ENCODE assay signal across 15 mouse cellular contexts in the genomic region with DNA sequence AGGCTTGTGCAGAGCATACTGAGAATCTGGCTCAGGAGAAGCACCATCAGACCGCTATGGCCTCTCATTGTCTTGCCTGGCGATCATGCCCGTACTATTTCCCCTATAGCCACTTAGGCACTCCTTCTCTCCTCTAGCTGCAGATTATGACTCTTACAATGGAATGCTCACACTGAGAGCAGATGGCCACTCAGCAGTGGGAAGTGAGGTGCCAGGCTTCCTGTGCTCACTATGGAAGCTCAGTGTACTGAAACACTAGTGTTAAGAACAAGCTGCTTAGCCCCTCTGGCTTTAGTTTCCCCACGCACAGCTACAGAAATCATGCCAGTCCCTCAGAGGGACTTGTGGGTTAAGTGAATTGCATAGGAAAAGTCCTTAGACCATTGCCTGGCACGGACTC. TPM values are rescaled to one million over a fixed set of nuclear protein-coding genes. Genes with fewer than 3 reads are reported as not detected.
DNase-seq lines count a peak whose midpoint lies in the region; ATAC-seq and TF ChIP-seq lines count a peak whose summit lies in the region.
"Had no signal": no experiment of that assay in that cellular context is flagged by ENCODE, and none has a peak within 500 bp of the region (broad histone marks: within the 10 kb centered on the region; RNA-seq: fewer than 3 reads in every experiment).

No protein-coding gene starts in this region.

- ATAC-seq in heart, embryonic 11.5 days (replicated peaks; ENCODE audit: insufficient number of reproducible peaks, low FRiP score, low TSS enrichment): no peak
- ATAC-seq in midbrain, postnatal 0 days (ENCODE audit: low FRiP score): no peak
- no peak for ATAC-seq in midbrain, embryonic 15.5 days (replicated peaks)

- H3K4me3 ChIP-seq in heart, embryonic 10.5 days: no peak overlapping the region
- no peak overlapping the region for H3K4me3 ChIP-seq in heart, embryonic 11.5 days (ENCODE audit: low read depth, low read length)
- H3K4me3 ChIP-seq in midbrain, postnatal 0 days (ENCODE audit: low read depth, low read length): no peak overlapping the region
- H3K4me3 ChIP-seq in midbrain, embryonic 15.5 days: no peak overlapping the region
- H3K4me3 ChIP-seq: erythroblast, embryonic 14.5 days; liver, embryonic 15.5 days; stomach, embryonic 15.5 days had no signal

- H3K9ac ChIP-seq in heart, embryonic 11.5 days (ENCODE audit: low read depth, low read length): no peak overlapping the region
- no peak overlapping the region for H3K9ac ChIP-seq in midbrain, postnatal 0 days (replicated peaks; ENCODE audit: low read length, poor library complexity, severe bottlenecking)
- H3K9ac ChIP-seq in midbrain, embryonic 15.5 days: no peak overlapping the region
- H3K9ac ChIP-seq: hindbrain, embryonic 14.5 days; liver, embryonic 15.5 days; stomach, embryonic 15.5 days had no signal

- H3K4me2 ChIP-seq in heart, embryonic 11.5 days: no peak overlapping the region
- no peak overlapping the region for H3K4me2 ChIP-seq in midbrain, postnatal 0 days (ENCODE audit: low read depth, low read length, poor library complexity, severe bottlenecking)
- no peak overlapping the region for H3K4me2 ChIP-seq in midbrain, embryonic 15.5 days
- H3K4me2 ChIP-seq: hindbrain, embryonic 14.5 days; liver, embryonic 15.5 days; stomach, embryonic 15.5 days had no signal

- H3K4me1 ChIP-seq in heart, embryonic 10.5 days: peaks cover 10% of the 10 kb centered on the region; the same call in 1 of the 2 replicates
- H3K4me1 ChIP-seq in heart, embryonic 11.5 days (ENCODE audit: control insufficient read depth, insufficient read depth, low read length): peaks cover 7% of the 10 kb centered on the region
- peaks cover 6% of the 10 kb centered on the region; the same call in 1 of the 2 replicates for H3K4me1 ChIP-seq in midbrain, postnatal 0 days (ENCODE audit: insufficient read depth, low read length)
- H3K4me1 ChIP-seq in midbrain, embryonic 15.5 days: peaks cover 8% of the 10 kb centered on the region

- no peak for TF ChIP-seq CTCF in midbrain, postnatal 0 days (IDR thresholded peaks at IDR 0.05)

- H3K36me3 ChIP-seq in heart, embryonic 10.5 days: no peaks in the 10 kb centered on the region
- no peaks in the 10 kb centered on the region for H3K36me3 ChIP-seq in heart, embryonic 11.5 days (ENCODE audit: control insufficient read depth, insufficient read depth, low read length)
- H3K36me3 ChIP-seq in midbrain, postnatal 0 days (ENCODE audit: insufficient read depth, low read length): no peaks in the 10 kb centered on the region
- no peaks in the 10 kb centered on the region for H3K36me3 ChIP-seq in midbrain, embryonic 15.5 days (replicated peaks)
- H3K36me3 ChIP-seq: G1E; liver, embryonic 15.5 days; stomach, embryonic 15.5 days had no signal

- DNase-seq in heart, embryonic 10.5 days (ENCODE audit: low spot score): no peak
- DNase-seq in midbrain, postnatal 0 days (ENCODE audit: low spot score): peak; percentile 67
- peak; percentile 98 for DNase-seq in cerebellum, adult 9-10 months
- peak; percentile 34 to 43 for DNase-seq in layer of hippocampus, postnatal 10 days (ENCODE audit: low spot score in 2 of 2)
- no peak for DNase-seq in adrenal gland, adult 2 months
- no peak for DNase-seq in embryo, embryonic 9.5 days (ENCODE audit: extremely low spot score)
- DNase-seq: embryo, embryonic 11 days; kidney, adult 9 months had no signal

- 0 out of 2 replicates have a peak overlapping the region, but pooled peaks have one; percentile 31 for H3K27ac ChIP-seq in heart, embryonic 10.5 days
- H3K27ac ChIP-seq in heart, embryonic 11.5 days (ENCODE audit: low read depth, low read length): no peak overlapping the region
- no peak overlapping the region; the same call in 1 of the 2 replicates for H3K27ac ChIP-seq in midbrain, postnatal 0 days (ENCODE audit: low read depth, low read length)
- H3K27ac ChIP-seq in midbrain, embryonic 15.5 days: no peak overlapping the region
- H3K27ac ChIP-seq: hindbrain, embryonic 14.5 days; liver, embryonic 15.5 days; stomach, embryonic 15.5 days had no signal

- 75% methylated on average over 5 of the region's 5 CpGs for WGBS in heart, embryonic 10.5 days
- WGBS in heart, embryonic 11.5 days (ENCODE audit: insufficient replicate concordance): 73% methylated on average over 5 of the region's 5 CpGs
- WGBS in midbrain, postnatal 0 days: 71% methylated on average over 5 of the region's 5 CpGs
- WGBS in midbrain, embryonic 15.5 days: 75% methylated on average over 5 of the region's 5 CpGs

- H3K9me3 ChIP-seq in heart, embryonic 10.5 days: 0 out of 2 replicates have a peak, but pooled peaks cover 2% of the 10 kb centered on the region
- no peaks in the 10 kb centered on the region for H3K9me3 ChIP-seq in heart, embryonic 11.5 days (replicated peaks; ENCODE audit: control insufficient read depth, low read length)
- H3K9me3 ChIP-seq in midbrain, postnatal 0 days (ENCODE audit: low read length): no peaks in the 10 kb centered on the region
- no peaks in the 10 kb centered on the region for H3K9me3 ChIP-seq in midbrain, embryonic 15.5 days
- H3K9me3 ChIP-seq: liver, embryonic 15.5 days; stomach, embryonic 15.5 days had no signal

- no peaks in the 10 kb centered on the region for H3K27me3 ChIP-seq in heart, embryonic 10.5 days (ENCODE audit: insufficient read depth, poor library complexity, severe bottlenecking)
- H3K27me3 ChIP-seq in heart, embryonic 11.5 days (ENCODE audit: control insufficient read depth, insufficient read depth, low read length): no peaks in the 10 kb centered on the region
- H3K27me3 ChIP-seq in midbrain, postnatal 0 days (ENCODE audit: insufficient read depth, low read length): no peaks in the 10 kb centered on the region
- no peaks in the 10 kb centered on the region for H3K27me3 ChIP-seq in midbrain, embryonic 15.5 days (replicated peaks)
- H3K27me3 ChIP-seq: stomach, embryonic 15.5 days had no signal

RNA-seq across cellular contexts. Expression of gene Lpp, which starts 2.7 kb away (rescaled TPM):
- 65.1 and 67.2 TPM in 2 replicates for polyA plus RNA-seq in heart, embryonic 10.5 days (2016; fragmentation: Nextera tagmentation; extraction: Ambion mirVana)
- polyA plus RNA-seq in heart, embryonic 11.5 days (2014; fragmentation: Nextera tagmentation; extraction: Ambion mirVana): 52.5 and 59.2 TPM in 2 replicates
- 11.8 and 15.9 TPM in 2 replicates for total RNA-seq in midbrain, postnatal 0 days (2014; rRNA removed)
- 5.9 and 7.9 TPM in 2 replicates for polyA plus RNA-seq in midbrain, postnatal 0 days (2015; fragmentation: Nextera tagmentation; extraction: Ambion mirVana)
- polyA plus RNA-seq in midbrain, embryonic 15.5 days (2015; fragmentation: Nextera tagmentation; extraction: Ambion mirVana): 10.4 and 12.2 TPM in 2 replicates
- total RNA-seq in layer of hippocampus, postnatal 10 days (2021): 10 to 100 TPM; 10.9 to 11.2 TPM
- 10 to 100 TPM; 35.1 to 94.8 TPM for total RNA-seq in adrenal gland, adult 2 months (2021)
- 15.0 and 32.3 TPM in 2 replicates for polyA plus RNA-seq in adrenal gland, adult 2 months (2012; rRNA removed)
- polyA plus RNA-seq: erythroblast, embryonic 14.5 days; G1E had no signal

Comparison
In these comparisons a context has a peak if more than half of its experiments do, and no peak if none do; other contexts are left out.
1. DNase-seq: peak in midbrain, postnatal 0 days (single experiment), cerebellum, adult 9-10 months (single experiment) and layer of hippocampus, postnatal 10 days (2 of 2); none in heart, embryonic 10.5 days (single experiment), adrenal gland, adult 2 months (single experiment) and embryo, embryonic 9.5 days (single experiment).